Mouse (Mus musculus): ENCODE results near the gene Sec13. TPM values are rescaled to one million over a fixed set of nuclear protein-coding genes. Genes with fewer than 3 reads are reported as not detected.

The Sec13 gene
- polyA plus RNA-seq, 1 experiment from 2014 or later, result 216 TPM

DNA sequence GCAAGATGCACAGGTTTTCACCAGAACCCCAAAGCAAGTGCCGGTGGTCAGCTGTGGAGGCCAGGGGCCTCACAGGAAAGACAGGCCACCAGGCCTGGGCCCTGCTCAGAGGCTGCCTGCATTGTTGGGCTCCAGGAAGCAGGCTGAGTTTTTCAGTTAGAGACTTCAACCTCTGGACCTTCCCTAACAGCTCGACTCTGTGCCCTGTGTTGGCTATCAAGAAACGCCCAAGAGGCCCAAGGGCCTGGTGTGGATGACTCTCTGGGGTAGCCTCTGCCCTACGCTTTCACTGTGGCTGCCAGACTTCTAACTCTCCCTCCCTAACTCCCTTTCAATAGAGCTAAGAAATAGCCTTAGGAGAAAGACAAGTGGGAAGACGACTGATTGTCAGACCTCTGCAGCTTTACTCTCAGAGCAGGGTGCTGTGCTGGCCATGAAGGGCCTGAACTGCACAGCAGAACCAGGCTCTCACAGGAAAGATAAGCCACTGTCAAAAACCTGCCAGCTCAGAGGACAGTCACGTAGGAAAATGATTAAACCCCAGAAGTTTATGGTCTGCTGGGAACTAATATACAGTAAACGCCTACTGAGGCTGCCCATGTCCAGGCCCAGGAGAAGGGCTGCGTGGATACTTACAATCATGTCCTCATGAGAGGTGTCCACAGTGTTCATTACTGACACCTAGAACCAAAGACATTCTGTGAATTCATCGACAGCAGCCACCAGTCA is 3.1 kb downstream of the Sec13 start:
- DNase-seq (ENCODE audit: low spot score), result no peak
- no peaks in the 10 kb centered on the region for H3K27me3 ChIP-seq (ENCODE audit: insufficient read depth, low read length)
- H3K9me3 ChIP-seq (replicated peaks; ENCODE audit: low read length), result no peaks in the 10 kb centered on the region
- peaks cover 27% of the 10 kb centered on the region for H3K36me3 ChIP-seq (ENCODE audit: insufficient read depth, low read length)
- H3K9ac ChIP-seq (ENCODE audit: low read depth, low read length), result no peak overlapping the region
- H3K4me1 ChIP-seq (replicated peaks; ENCODE audit: insufficient read depth, low read length), result peaks cover 3% of the 10 kb centered on the region; the same call in 1 of the 2 replicates
- H3K4me2 ChIP-seq (ENCODE audit: low read length), result no peak overlapping the region
- no peak for ATAC-seq (replicated peaks; ENCODE audit: low FRiP score, low read depth)
- no peak overlapping the region for H3K4me3 ChIP-seq (replicated peaks; ENCODE audit: low read depth, low read length)
- 88% methylated on average over 9 of the region's 9 CpGs for WGBS
- TF ChIP-seq CTCF (IDR thresholded peaks at IDR 0.05; ENCODE audit: low read depth), result no peak
- H3K27ac ChIP-seq, result no peak overlapping the region

DNA sequence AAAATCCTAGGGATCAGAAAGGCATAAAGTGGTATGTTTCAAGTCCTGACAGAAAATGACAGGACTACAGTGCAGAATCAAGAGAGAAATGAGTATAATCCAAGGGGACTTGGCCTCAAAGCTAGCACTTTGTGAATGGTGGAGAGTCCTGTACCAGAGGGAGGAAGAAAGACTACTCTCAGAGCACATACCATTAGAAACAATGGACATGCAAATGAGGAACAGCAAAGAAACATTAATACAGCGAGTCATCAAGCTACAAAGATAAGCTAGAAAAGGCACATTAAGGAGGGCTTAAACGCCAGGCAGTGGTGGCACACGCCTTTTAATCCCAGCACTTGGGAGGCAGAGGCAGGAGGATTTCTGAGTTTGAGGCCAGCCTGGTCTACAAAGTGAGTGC is 9.2 kb downstream of the Sec13 start:
- DNase-seq (ENCODE audit: low spot score), result no peak
- 97% methylated on average over 3 of the region's 3 CpGs for WGBS
- Histone ChIP-seq H3K27me3 (ENCODE audit: insufficient read depth, low read length) (no peaks in the 10 kb centered on the region), H3K4me3 (replicated peaks; ENCODE audit: low read depth, low read length) (no peak overlapping the region), H3K36me3 (ENCODE audit: insufficient read depth, low read length) (peaks cover 75% of the 10 kb centered on the region), H3K4me2 (ENCODE audit: low read length) (no peak overlapping the region), H3K9ac (ENCODE audit: low read depth, low read length) (no peak overlapping the region), H3K9me3 (replicated peaks; ENCODE audit: low read length) (no peaks in the 10 kb centered on the region), H3K4me1 (replicated peaks; ENCODE audit: insufficient read depth, low read length) (no peaks in the 10 kb centered on the region), H3K27ac (no peak overlapping the region)
- no peak for TF ChIP-seq CTCF (IDR thresholded peaks at IDR 0.05; ENCODE audit: low read depth)
- ATAC-seq (replicated peaks; ENCODE audit: low FRiP score, low read depth), result no peak

GRCm38 (mm10) chr6:113728181-113728580 is 12.4 kb downstream of the Sec13 start:
- no peak for TF ChIP-seq CTCF (IDR thresholded peaks at IDR 0.05; ENCODE audit: low read depth)
- Histone ChIP-seq H3K36me3 (ENCODE audit: insufficient read depth, low read length) (peaks cover 54% of the 10 kb centered on the region), H3K27ac (no peak overlapping the region), H3K27me3 (ENCODE audit: insufficient read depth, low read length) (no peaks in the 10 kb centered on the region), H3K9ac (ENCODE audit: low read depth, low read length) (no peak overlapping the region), H3K9me3 (replicated peaks; ENCODE audit: low read length) (no peaks in the 10 kb centered on the region), H3K4me2 (ENCODE audit: low read length) (no peak overlapping the region), H3K4me3 (replicated peaks; ENCODE audit: low read depth, low read length) (no peak overlapping the region), H3K4me1 (replicated peaks; ENCODE audit: insufficient read depth, low read length) (no peaks in the 10 kb centered on the region)
- ATAC-seq (replicated peaks; ENCODE audit: low FRiP score, low read depth), result no peak
- WGBS, result 89% methylated on average over 7 of the region's 7 CpGs
- DNase-seq (ENCODE audit: low spot score), result no peak

GRCm38 (mm10) chr6:113721061-113721460 is 19.5 kb downstream of the Sec13 start:
- Histone ChIP-seq H3K9me3 (replicated peaks; ENCODE audit: low read length) (no peaks in the 10 kb centered on the region), H3K27me3 (ENCODE audit: insufficient read depth, low read length) (no peaks in the 10 kb centered on the region), H3K4me1 (replicated peaks; ENCODE audit: insufficient read depth, low read length) (no peaks in the 10 kb centered on the region), H3K4me3 (replicated peaks; ENCODE audit: low read depth, low read length) (no peak overlapping the region), H3K36me3 (ENCODE audit: insufficient read depth, low read length) (peaks cover 9% of the 10 kb centered on the region; the same call in 1 of the 2 replicates), H3K4me2 (ENCODE audit: low read length) (no peak overlapping the region), H3K9ac (ENCODE audit: low read depth, low read length) (no peak overlapping the region), H3K27ac (no peak overlapping the region)
- TF ChIP-seq CTCF (IDR thresholded peaks at IDR 0.05; ENCODE audit: low read depth), result no peak
- ATAC-seq (replicated peaks; ENCODE audit: low FRiP score, low read depth) (no peak), DNase-seq (ENCODE audit: low spot score) (no peak)
- 83% methylated on average over 4 of the region's 4 CpGs for WGBS

- ATAC-seq (replicated peaks; ENCODE audit: low FRiP score, low read depth) (no peak), DNase-seq (ENCODE audit: low spot score) (no peak)
- Histone ChIP-seq H3K36me3 (ENCODE audit: insufficient read depth, low read length) (peaks cover 15% of the 10 kb centered on the region; the same call in 1 of the 2 replicates), H3K4me3 (replicated peaks; ENCODE audit: low read depth, low read length) (no peak within 1 kb of the TSS), H3K27me3 (ENCODE audit: insufficient read depth, low read length) (no peaks in the 10 kb centered on the region), H3K27ac (no peak within 1 kb of the TSS), H3K4me2 (ENCODE audit: low read length) (no peak within 1 kb of the TSS), H3K9me3 (replicated peaks; ENCODE audit: low read length) (no peaks in the 10 kb centered on the region), H3K9ac (ENCODE audit: low read depth, low read length) (no peak within 1 kb of the TSS), H3K4me1 (replicated peaks; ENCODE audit: insufficient read depth, low read length) (no peaks in the 10 kb centered on the region)
- TF ChIP-seq CTCF (IDR thresholded peaks at IDR 0.05; ENCODE audit: low read depth), result no peak
- 87% methylated on average over 3 of the region's 3 CpGs for WGBS
These were observed 20.7 kb downstream of the Sec13 start, which contains the start of gene Ghrl for GRCm38 (mm10) chr6:113719878-113720277. Gene Ghrl, minus strand, starts transcription at chr6:113719880.

- no peaks in the 10 kb centered on the region for H3K27me3 ChIP-seq (ENCODE audit: insufficient read depth, low read length)
- no peak overlapping the region for H3K4me2 ChIP-seq (ENCODE audit: low read length)
- H3K36me3 ChIP-seq (ENCODE audit: insufficient read depth, low read length), result peaks cover 30% of the 10 kb centered on the region; the same call in 1 of the 2 replicates
- H3K4me1 ChIP-seq (replicated peaks; ENCODE audit: insufficient read depth, low read length), result no peaks in the 10 kb centered on the region
- no peaks in the 10 kb centered on the region for H3K9me3 ChIP-seq (replicated peaks; ENCODE audit: low read length)
- 90% methylated on average over 3 of the region's 3 CpGs for WGBS
- no peak overlapping the region for H3K27ac ChIP-seq
- no peak overlapping the region for H3K4me3 ChIP-seq (replicated peaks; ENCODE audit: low read depth, low read length)
- ATAC-seq (replicated peaks; ENCODE audit: low FRiP score, low read depth) (no peak), DNase-seq (ENCODE audit: low spot score) (no peak)
- no peak for TF ChIP-seq CTCF (IDR thresholded peaks at IDR 0.05; ENCODE audit: low read depth)
- H3K9ac ChIP-seq (ENCODE audit: low read depth, low read length), result no peak overlapping the region
These were observed 23.0 kb downstream of the Sec13 start for GRCm38 (mm10) chr6:113717541-113717940.

Data from kidney, postnatal 0 days (tissue).